Mouse (Mus musculus): ENCODE results near the gene Gls.

- TF ChIP-seq POLR2A (IDR thresholded peaks at IDR 0.05; ENCODE audit: borderline replicate concordance, low read depth, low read length) (no peak), CTCF (IDR thresholded peaks at IDR 0.05; ENCODE audit: low read depth, low read length) (no peak)
Measured at GRCm38 (mm10) chr1:52142117-52142516, 90.9 kb downstream of the Gls start.
